Mouse (Mus musculus): Measurements from ENCODE around the gene Appl1. TPM values are rescaled to one million over a fixed set of nuclear protein-coding genes. Genes with fewer than 3 reads are reported as not detected.
A peak's percentile ranks its signal among the peaks of the same experiment; 100 is the strongest.
"Not testable (repeated sequence)": the region's sequence is repeated elsewhere in the genome, so short reads cannot be mapped to it uniquely, and the experiment has no call there.

The Appl1 gene
- total RNA-seq, 1 experiment from 2014 or later: 36.5 TPM

- ATAC-seq (ENCODE audit: extremely low read depth, insufficient number of reproducible peaks, low FRiP score, poor library complexity, severe bottlenecking): peak; percentile 94
Measured at GRCm38 (mm10) chr14:26970439-26970932, 546 bp downstream of the Appl1 start.

- peak; percentile 30 for ATAC-seq (ENCODE audit: extremely low read depth, insufficient number of reproducible peaks, low FRiP score, poor library complexity, severe bottlenecking)
Measured at GRCm38 (mm10) chr14:26969856-26970407, 1.1 kb downstream of the Appl1 start.

- no peak for ATAC-seq (ENCODE audit: extremely low read depth, insufficient number of reproducible peaks, low FRiP score, poor library complexity, severe bottlenecking)
Measured at GRCm38 (mm10) chr14:26969164-26969563, 1.9 kb downstream of the Appl1 start.

GRCm38 (mm10) chr14:26960518-26960917, 10.5 kb downstream of the Appl1 start:
- no peak for ATAC-seq (ENCODE audit: extremely low read depth, insufficient number of reproducible peaks, low FRiP score, poor library complexity, severe bottlenecking)

- ATAC-seq (ENCODE audit: extremely low read depth, insufficient number of reproducible peaks, low FRiP score, poor library complexity, severe bottlenecking): not testable (repeated sequence)
Measured at GRCm38 (mm10) chr14:26956139-26956538, 14.9 kb downstream of the Appl1 start.

GRCm38 (mm10) chr14:26935558-26935957, 35.5 kb downstream of the Appl1 start:
- no peak for ATAC-seq (ENCODE audit: extremely low read depth, insufficient number of reproducible peaks, low FRiP score, poor library complexity, severe bottlenecking)

GRCm38 (mm10) chr14:26934891-26935290, 36.1 kb downstream of the Appl1 start:
- no peak for ATAC-seq (ENCODE audit: extremely low read depth, insufficient number of reproducible peaks, low FRiP score, poor library complexity, severe bottlenecking)

GRCm38 (mm10) chr14:26923702-26924421, 47.2 kb downstream of the Appl1 start:
- no peak for ATAC-seq (ENCODE audit: extremely low read depth, insufficient number of reproducible peaks, low FRiP score, poor library complexity, severe bottlenecking)

GRCm38 (mm10) chr14:26919310-26919709, 51.7 kb downstream of the Appl1 start:
- no peak for ATAC-seq (ENCODE audit: extremely low read depth, insufficient number of reproducible peaks, low FRiP score, poor library complexity, severe bottlenecking)

GRCm38 (mm10) chr14:26913681-26914268, 57.3 kb downstream of the Appl1 start:
- ATAC-seq (ENCODE audit: extremely low read depth, insufficient number of reproducible peaks, low FRiP score, poor library complexity, severe bottlenecking): no peak

DNA sequence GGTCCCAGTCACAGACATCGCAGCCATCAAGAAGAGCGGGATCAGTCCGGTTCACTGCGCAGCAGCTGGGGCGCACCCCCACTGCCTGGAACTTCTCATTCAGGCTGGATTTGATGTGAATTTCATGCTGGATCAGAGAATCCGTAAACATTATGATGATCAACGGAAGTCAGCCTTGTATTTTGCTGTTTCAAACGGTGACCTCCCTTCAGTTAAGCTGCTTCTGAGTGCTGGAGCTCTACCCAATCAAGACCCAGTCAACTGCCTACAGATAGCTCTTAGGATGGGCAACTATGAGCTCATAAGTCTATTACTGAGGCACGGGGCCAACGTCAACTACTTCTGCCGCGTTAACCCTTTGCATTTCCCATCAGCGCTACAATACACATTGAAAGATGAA, 59.2 kb downstream of the Appl1 start:
- no peak for ATAC-seq (ENCODE audit: extremely low read depth, insufficient number of reproducible peaks, low FRiP score, poor library complexity, severe bottlenecking)

DNA sequence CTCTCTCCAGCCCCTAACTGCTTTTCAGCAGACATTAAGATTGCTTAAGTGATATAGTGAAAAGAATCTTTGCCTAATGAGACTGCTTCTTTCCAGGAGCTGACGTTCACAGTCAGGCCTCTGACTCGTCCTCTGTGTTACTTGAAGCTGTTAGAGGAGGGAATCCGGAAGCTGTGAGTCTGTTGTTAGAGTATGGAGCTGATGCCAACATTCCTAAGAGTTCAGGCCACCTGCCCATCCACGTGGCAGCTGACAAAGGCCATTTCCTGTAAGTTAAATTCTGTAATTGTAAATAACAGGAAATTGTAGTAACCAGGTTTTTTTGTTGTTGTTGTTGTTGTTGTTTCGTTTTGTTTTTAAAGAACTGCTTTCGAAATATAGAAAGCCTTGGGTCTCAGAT, 59.8 kb downstream of the Appl1 start:
- ATAC-seq (ENCODE audit: extremely low read depth, insufficient number of reproducible peaks, low FRiP score, poor library complexity, severe bottlenecking): no peak

DNA sequence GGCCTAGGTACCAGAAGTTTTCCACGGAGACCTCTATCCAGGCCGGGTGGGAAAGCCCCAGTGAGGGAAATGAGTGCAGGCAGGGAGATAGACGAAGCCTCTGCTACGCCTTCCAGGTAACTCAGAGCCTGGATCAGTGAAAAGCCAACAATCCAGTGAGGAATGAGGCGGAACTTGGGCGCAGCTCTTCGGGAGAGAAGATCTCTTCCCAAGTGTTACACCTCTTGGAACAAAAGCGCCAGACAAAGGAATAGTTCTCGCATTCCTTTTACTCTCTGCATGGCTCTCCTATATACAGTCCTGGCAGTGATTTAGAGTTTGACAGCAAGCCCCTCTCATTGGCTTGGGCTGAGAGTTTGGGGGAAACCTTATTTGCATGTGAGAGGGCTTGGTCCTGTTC, 60.6 kb downstream of the Appl1 start:
- ATAC-seq (ENCODE audit: extremely low read depth, insufficient number of reproducible peaks, low FRiP score, poor library complexity, severe bottlenecking): not testable (repeated sequence)

- ATAC-seq (ENCODE audit: extremely low read depth, insufficient number of reproducible peaks, low FRiP score, poor library complexity, severe bottlenecking): no peak
Measured at GRCm38 (mm10) chr14:26907401-26907800, 63.6 kb downstream of the Appl1 start.

DNA sequence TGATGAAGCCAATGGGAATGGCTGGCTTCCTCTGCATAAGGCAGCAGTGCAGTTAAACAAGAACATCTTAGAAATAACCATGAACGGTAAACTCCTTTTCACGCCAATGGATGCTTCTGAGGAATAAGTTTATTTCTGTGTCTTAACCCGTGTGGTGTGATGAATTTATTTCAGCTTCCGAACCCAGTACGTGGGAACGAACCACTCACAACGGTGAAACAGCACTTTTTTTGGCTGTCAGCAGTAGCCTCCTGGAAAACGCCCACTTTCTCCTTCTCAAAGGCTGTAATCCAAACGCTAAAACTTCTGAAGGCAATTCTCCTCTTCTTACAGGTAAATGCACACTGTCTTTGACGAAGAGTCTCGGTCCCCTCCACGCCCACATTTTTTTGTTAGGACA, 70.1 kb downstream of the Appl1 start:
- no peak for ATAC-seq (ENCODE audit: extremely low read depth, insufficient number of reproducible peaks, low FRiP score, poor library complexity, severe bottlenecking)

DNA sequence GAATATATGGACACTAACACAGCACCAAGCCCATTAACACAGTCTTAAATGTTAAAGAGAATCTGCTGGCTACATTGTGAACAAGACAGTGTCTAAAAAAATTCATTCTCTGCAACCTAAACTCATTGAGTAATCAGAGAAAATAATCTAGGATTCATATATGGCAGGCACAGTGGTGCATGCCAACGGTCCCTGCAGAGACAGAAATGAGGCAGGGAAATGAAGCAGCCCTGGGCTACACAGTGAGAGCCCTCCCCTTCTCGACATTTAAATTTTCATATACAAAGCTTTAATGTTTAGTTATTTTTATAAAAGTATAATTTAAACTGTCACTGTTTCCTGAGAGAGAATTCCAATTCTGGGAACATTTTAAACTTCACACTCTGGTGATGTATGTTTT, 71.5 kb downstream of the Appl1 start:
- no peak for ATAC-seq (ENCODE audit: extremely low read depth, insufficient number of reproducible peaks, low FRiP score, poor library complexity, severe bottlenecking)

GRCm38 (mm10) chr14:26894392-26894791, 76.6 kb downstream of the Appl1 start, which contains the start of gene Asb14:
Gene Asb14 (plus strand): TSS chr14:26894557.
- no peak for ATAC-seq (ENCODE audit: extremely low read depth, insufficient number of reproducible peaks, low FRiP score, poor library complexity, severe bottlenecking)

DNA sequence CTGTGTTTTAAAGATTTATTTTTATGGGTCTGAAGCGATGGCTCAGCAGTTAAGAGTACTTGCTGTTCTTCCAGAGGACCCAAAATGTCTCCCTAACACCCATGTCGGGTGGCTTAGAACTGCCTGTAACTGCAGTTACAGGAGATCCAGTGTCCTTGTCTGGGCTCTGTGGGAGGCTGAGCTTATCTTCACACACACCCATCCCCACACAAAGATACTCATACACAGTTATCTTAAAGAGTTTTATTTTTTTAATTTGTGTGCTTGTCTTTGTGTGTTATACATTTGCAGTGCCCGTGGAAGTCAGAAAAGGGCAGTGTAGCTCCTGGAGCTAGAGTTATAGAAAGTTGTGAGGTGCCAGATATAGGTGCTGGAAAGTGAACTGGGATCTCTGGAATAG, 80.3 kb downstream of the Appl1 start:
- no peak for ATAC-seq (ENCODE audit: extremely low read depth, insufficient number of reproducible peaks, low FRiP score, poor library complexity, severe bottlenecking)

GRCm38 (mm10) chr14:26887244-26887643, 83.8 kb downstream of the Appl1 start:
- no peak for ATAC-seq (ENCODE audit: extremely low read depth, insufficient number of reproducible peaks, low FRiP score, poor library complexity, severe bottlenecking)

DNA sequence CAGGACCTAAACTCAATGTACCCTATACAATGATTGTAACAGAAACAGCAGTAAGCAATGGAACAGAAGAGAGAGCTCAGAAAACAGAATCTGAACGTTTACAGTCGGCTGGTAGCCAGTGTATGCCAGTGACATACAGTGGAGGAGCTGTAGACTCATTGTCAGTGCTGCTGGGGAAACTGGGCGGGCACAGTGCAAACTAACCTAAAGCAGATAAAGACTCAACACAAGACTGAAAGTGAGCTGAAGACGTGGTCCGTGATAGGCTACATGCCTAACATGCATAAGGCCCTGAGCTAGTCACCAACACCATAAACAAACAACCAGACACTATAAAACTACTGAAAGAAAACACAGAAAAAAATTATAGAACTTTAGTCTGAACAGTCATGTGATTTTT, 89.3 kb downstream of the Appl1 start:
- no peak for ATAC-seq (ENCODE audit: extremely low read depth, insufficient number of reproducible peaks, low FRiP score, poor library complexity, severe bottlenecking)

Measured in neutrophil, adult 5-6 weeks (primary cell).